Mouse (Mus musculus) neural tube, embryonic 11.5 days (tissue): ENCODE measurements at regions not wholly inside any gene's neighbourhood (a gene's known extent, or its start where the extent isn't known, plus 50 kb on each side); places are given as distances from the start of the nearest gene placed in this dataset.
"Not testable (repeated sequence)": the region's sequence is repeated elsewhere in the genome, so short reads cannot be mapped to it uniquely, and the experiment has no call there.

Experiments
- ATAC-seq: fragments of 200-750 bp; cut with Nextera tagmentation; 2 replicates; pipeline ENCODE4 v1.8.0; 2017; ENCODE audit warnings: moderate number of reproducible peaks, mild to moderate bottlenecking, moderate TSS enrichment, moderate library complexity; ENCODE audit not compliant: insufficient read depth, low FRiP score, low TSS enrichment
- DNase-seq: peaks from one replicate; pipeline ENCODE4 v3.0.0-alpha.2; 2015; ENCODE audit warnings: low spot score
- H3K27ac ChIP-seq: fragments of 300-500 bp; sonication (generic); 2 replicates; pipeline ENCODE4 v1.5.1; 2014; ENCODE audit warnings: low read depth, mild to moderate bottlenecking, low read length
- H3K27me3 ChIP-seq: fragments of 300-500 bp; sonication (generic); 2 replicates; pipeline ENCODE4 v1.6.1; 2014; ENCODE audit warnings: mild to moderate bottlenecking, low read length, mixed read lengths; ENCODE audit not compliant: control insufficient read depth, insufficient read depth
- H3K36me3 ChIP-seq: fragments of 300-500 bp; sonication (generic); 2 replicates; pipeline ENCODE4 v1.6.1; 2014; ENCODE audit warnings: mild to moderate bottlenecking, low read length, moderate library complexity, mixed read lengths; ENCODE audit not compliant: control insufficient read depth, insufficient read depth
- H3K4me1 ChIP-seq: fragments of 300-500 bp; sonication (generic); 2 replicates; pipeline ENCODE4 v1.6.1; 2014; ENCODE audit warnings: low read length, mixed read lengths; ENCODE audit not compliant: control insufficient read depth, insufficient read depth
- H3K4me2 ChIP-seq: fragments of 300-500 bp; sonication (generic); 2 replicates; pipeline ENCODE4 v1.6.1; 2014; ENCODE audit warnings: low read depth, mild to moderate bottlenecking, moderate library complexity
- H3K4me3 ChIP-seq: fragments of 300-500 bp; sonication (generic); 2 replicates; pipeline ENCODE4 v1.5.1; 2014; ENCODE audit warnings: low read depth, low read length
- H3K9ac ChIP-seq: fragments of 300-500 bp; sonication (generic); 2 replicates; pipeline ENCODE4 v1.6.1; 2014; ENCODE audit warnings: mild to moderate bottlenecking, low read length
- H3K9me3 ChIP-seq: fragments of 300-500 bp; sonication (generic); 2 replicates; pipeline ENCODE4 v1.6.1; 2016; ENCODE audit warnings: low read length; ENCODE audit not compliant: control insufficient read depth
- WGBS: fragments of 180-500 bp; shearing (Covaris S2); extraction: QIAGEN DNeasy Blood & Tissue Kit; methylation state at CpG from one replicate; pipeline ENCODE4 v1.1.7; 2014; 5-methylcytosine and 5-hydroxymethylcytosine counted together

GRCm38 (mm10) chr17:9223097-9223496 lies 198.8 kb upstream of the Gm17728 start:
- Histone ChIP-seq H3K4me1 (no peaks in the 10 kb centered on the region), H3K27me3 (no peaks in the 10 kb centered on the region)
- WGBS = 86% methylated on average over 4 of the region's 4 CpGs

GRCm38 (mm10) chr17:9227872-9228575 lies 193.8 kb upstream of the Gm17728 start:
- H3K27me3 ChIP-seq = no peaks in the 10 kb centered on the region
- no peak overlapping the region for H3K27ac ChIP-seq
- H3K4me2 ChIP-seq = no peak overlapping the region
- no peaks in the 10 kb centered on the region for H3K4me1 ChIP-seq
- no peaks in the 10 kb centered on the region for H3K36me3 ChIP-seq
- no peak overlapping the region for H3K4me3 ChIP-seq
- DNase-seq = no peak
- no peak for ATAC-seq
- no peaks in the 10 kb centered on the region for H3K9me3 ChIP-seq
- no peak overlapping the region for H3K9ac ChIP-seq
- WGBS = 68% methylated on average over 10 of the region's 10 CpGs

More at GRCm38 (mm10) chr17:9223097-9223496, 198.8 kb upstream of the Gm17728 start:
- Histone ChIP-seq H3K9me3 (no peaks in the 10 kb centered on the region), H3K4me2 (no peak overlapping the region), H3K36me3 (no peaks in the 10 kb centered on the region), H3K27ac (no peak overlapping the region), H3K9ac (no peak overlapping the region), H3K4me3 (no peak overlapping the region)
- ATAC-seq (no peak), DNase-seq (no peak)

- no peaks in the 10 kb centered on the region for H3K9me3 ChIP-seq
- ATAC-seq (no peak), DNase-seq (no peak)
- no peak overlapping the region for H3K27ac ChIP-seq
- no peak overlapping the region for H3K4me2 ChIP-seq
- H3K4me1 ChIP-seq = no peaks in the 10 kb centered on the region
- no peaks in the 10 kb centered on the region for H3K27me3 ChIP-seq
- no peaks in the 10 kb centered on the region for H3K36me3 ChIP-seq
- 65% methylated on average over 6 of the region's 6 CpGs for WGBS
- no peak overlapping the region for H3K9ac ChIP-seq
- no peak overlapping the region for H3K4me3 ChIP-seq
Measured at GRCm38 (mm10) chr17:9235141-9235571, 186.7 kb upstream of the Gm17728 start.

GRCm38 (mm10) chr17:9258646-9259170 lies 163.2 kb upstream of the Gm17728 start:
- H3K9ac ChIP-seq = no peak overlapping the region
- H3K9me3 ChIP-seq = no peaks in the 10 kb centered on the region
- H3K4me2 ChIP-seq = no peak overlapping the region
- no peak for ATAC-seq
- H3K36me3 ChIP-seq = no peaks in the 10 kb centered on the region
- DNase-seq = no peak
- H3K4me3 ChIP-seq = no peak overlapping the region
- no peaks in the 10 kb centered on the region for H3K4me1 ChIP-seq
- H3K27me3 ChIP-seq = no peaks in the 10 kb centered on the region
- 74% methylated on average over 5 of the region's 5 CpGs for WGBS
- H3K27ac ChIP-seq = no peak overlapping the region

GRCm38 (mm10) chr17:9268776-9269175 lies 153.1 kb upstream of the Gm17728 start:
- H3K27ac ChIP-seq = no peak overlapping the region
- no peaks in the 10 kb centered on the region for H3K9me3 ChIP-seq
- no peaks in the 10 kb centered on the region for H3K27me3 ChIP-seq
- no peak overlapping the region for H3K4me3 ChIP-seq
- no peak for ATAC-seq
- H3K4me1 ChIP-seq = no peaks in the 10 kb centered on the region
- no peak for DNase-seq
- no peak overlapping the region for H3K9ac ChIP-seq
- 89% methylated on average over 3 of the region's 3 CpGs for WGBS
- H3K36me3 ChIP-seq = no peaks in the 10 kb centered on the region
- no peak overlapping the region for H3K4me2 ChIP-seq

GRCm38 (mm10) chr17:9278046-9278445 lies 143.8 kb upstream of the Gm17728 start:
- WGBS = 25% methylated on average over 3 of the region's 3 CpGs

GRCm38 (mm10) chr17:9279481-9279880 lies 142.4 kb upstream of the Gm17728 start:
- ATAC-seq (no peak), DNase-seq (no peak)
- H3K27me3 ChIP-seq = no peaks in the 10 kb centered on the region
- no peaks in the 10 kb centered on the region for H3K9me3 ChIP-seq
- H3K9ac ChIP-seq = no peak overlapping the region
- H3K4me1 ChIP-seq = no peaks in the 10 kb centered on the region
- no peaks in the 10 kb centered on the region for H3K36me3 ChIP-seq
- no peak overlapping the region for H3K27ac ChIP-seq
- no peak overlapping the region for H3K4me2 ChIP-seq
- H3K4me3 ChIP-seq = no peak overlapping the region
- WGBS = 79% methylated on average over 7 of the region's 7 CpGs

More at GRCm38 (mm10) chr17:9278046-9278445, 143.8 kb upstream of the Gm17728 start:
- not testable (repeated sequence) for H3K4me1 ChIP-seq, H3K36me3 ChIP-seq, H3K4me2 ChIP-seq, H3K27ac ChIP-seq, H3K9me3 ChIP-seq, ATAC-seq, DNase-seq, H3K9ac ChIP-seq, H3K4me3 ChIP-seq, H3K27me3 ChIP-seq

GRCm38 (mm10) chr17:9281891-9282290 lies 140.0 kb upstream of the Gm17728 start:
- no peak overlapping the region for H3K27ac ChIP-seq
- no peak for DNase-seq
- no peaks in the 10 kb centered on the region for H3K27me3 ChIP-seq
- H3K9me3 ChIP-seq = no peaks in the 10 kb centered on the region
- no peak for ATAC-seq
- no peak overlapping the region for H3K4me2 ChIP-seq
- no peaks in the 10 kb centered on the region for H3K36me3 ChIP-seq
- H3K9ac ChIP-seq = no peak overlapping the region
- no peaks in the 10 kb centered on the region for H3K4me1 ChIP-seq
- WGBS = 88% methylated on average over 5 of the region's 5 CpGs
- no peak overlapping the region for H3K4me3 ChIP-seq
